Mouse (Mus musculus): ENCODE results near the gene Tmem120a.

DNA sequence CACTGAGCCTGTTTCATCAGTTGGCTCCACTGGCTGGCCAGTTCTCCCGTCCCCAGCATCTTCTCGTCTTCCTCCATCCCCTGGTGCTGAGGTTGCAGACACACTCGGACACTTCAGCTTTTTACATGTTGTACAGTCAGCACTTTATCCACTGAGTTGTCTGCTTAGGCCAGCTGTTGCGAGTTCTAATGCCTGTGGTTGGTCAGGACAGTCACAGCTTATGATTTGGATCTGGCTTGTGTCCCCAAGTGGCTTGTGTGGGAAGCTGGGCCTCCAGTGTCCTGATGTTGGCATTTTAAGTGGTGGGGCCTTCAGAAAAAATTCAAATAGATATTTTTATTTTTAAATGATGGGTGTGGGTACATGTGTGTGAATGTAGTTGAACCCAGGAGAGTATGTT is 38.9 kb downstream of the Tmem120a start:
- TF ChIP-seq CTCF (IDR thresholded peaks at IDR 0.05; ENCODE audit: low read depth) = no peak
- TF ChIP-seq EP300 (optimal IDR thresholded peaks at IDR 0.05) = no peak
